ENCODE assay signal across 20 mouse cellular contexts in the genomic region with DNA sequence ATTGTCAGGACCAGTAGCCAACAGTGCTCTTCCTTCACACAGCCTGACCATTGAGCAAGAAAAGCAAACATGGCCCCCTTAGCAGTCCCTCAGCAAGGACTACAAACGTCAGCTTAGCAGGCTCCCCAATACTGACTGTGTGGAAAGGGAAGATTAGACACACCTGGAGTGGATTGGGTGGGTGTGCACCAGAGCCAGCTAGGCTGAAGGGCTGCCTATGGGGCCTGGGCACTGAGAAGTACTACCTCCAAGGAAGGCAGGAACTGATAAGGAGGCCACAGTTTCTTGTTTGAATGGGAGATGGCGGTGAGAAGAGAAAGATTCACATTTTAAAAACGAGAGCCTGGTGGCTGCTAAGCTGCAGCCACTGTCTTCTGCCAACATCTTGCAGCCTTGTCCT. TPM values are rescaled to one million over a fixed set of nuclear protein-coding genes. Genes with fewer than 3 reads are reported as not detected.
DNase-seq lines count a peak whose midpoint lies in the region; ATAC-seq and TF ChIP-seq lines count a peak whose summit lies in the region.
"Had no signal": no experiment of that assay in that cellular context is flagged by ENCODE, and none has a peak within 500 bp of the region (broad histone marks: within the 10 kb centered on the region; RNA-seq: fewer than 3 reads in every experiment).

No protein-coding gene starts in this region.

- WGBS in heart, embryonic 11.5 days (ENCODE audit: insufficient replicate concordance) = 45% methylated on average over 3 of the region's 3 CpGs

- no peak overlapping the region for H3K4me3 ChIP-seq in heart, embryonic 11.5 days (ENCODE audit: low read depth, low read length)
- H3K4me3 ChIP-seq in left cerebral cortex, adult 2 months = no peak overlapping the region
- H3K4me3 ChIP-seq: embryonic facial prominence, embryonic 13.5 days; forebrain, embryonic 13.5 days; gastrocnemius, adult 2 months; hindbrain, embryonic 10.5 days had no signal

- 0 out of 2 replicates have a peak, but pooled peaks cover 4% of the 10 kb centered on the region for H3K4me1 ChIP-seq in heart, embryonic 11.5 days (ENCODE audit: control insufficient read depth, insufficient read depth, low read length)
- H3K4me1 ChIP-seq: embryonic facial prominence, embryonic 13.5 days; forebrain, embryonic 13.5 days had no signal

- no peak for TF ChIP-seq CTCF in left cerebral cortex, adult 2 months (IDR thresholded peaks at IDR 0.05)

- peak overlapping the region; percentile 36 for H3K27ac ChIP-seq in heart, embryonic 11.5 days (ENCODE audit: low read depth, low read length)
- H3K27ac ChIP-seq in left cerebral cortex, adult 2 months = peak overlapping the region; percentile 36; the same call in 1 of the 2 replicates
- H3K27ac ChIP-seq: embryonic facial prominence, embryonic 13.5 days; forebrain, embryonic 13.5 days; gastrocnemius, adult 2 months; hindbrain, embryonic 10.5 days; stomach, postnatal 0 days had no signal

- intact Hi-C loops in heart, postnatal 14 days (cut with DNase I) = no loop called here
- intact Hi-C loops in left cerebral cortex, adult 2 months (cut with DNase I) = no loop called here

- no peaks in the 10 kb centered on the region for H3K27me3 ChIP-seq in heart, embryonic 11.5 days (ENCODE audit: control insufficient read depth, insufficient read depth, low read length)
- H3K27me3 ChIP-seq: embryonic facial prominence, embryonic 13.5 days; forebrain, embryonic 13.5 days had no signal

- no peak overlapping the region for H3K4me2 ChIP-seq in heart, embryonic 11.5 days
- H3K4me2 ChIP-seq: embryonic facial prominence, embryonic 13.5 days; forebrain, embryonic 13.5 days had no signal

- no peak for ATAC-seq in heart, embryonic 11.5 days (replicated peaks; ENCODE audit: insufficient number of reproducible peaks, low FRiP score, low TSS enrichment)
- ATAC-seq in common myeloid progenitor, adult 5-6 weeks (replicated peaks; ENCODE audit: low read depth, poor library complexity, severe bottlenecking) = peak; percentile 64
- peak; percentile 90 for ATAC-seq in megakaryocyte-erythroid progenitor cell, adult 5-6 weeks (replicated peaks; ENCODE audit: low FRiP score, low TSS enrichment, poor library complexity, severe bottlenecking)
- ATAC-seq: forebrain, embryonic 13.5 days had no signal

- no peaks in the 10 kb centered on the region for H3K9me3 ChIP-seq in heart, embryonic 11.5 days (replicated peaks; ENCODE audit: control insufficient read depth, low read length)
- H3K9me3 ChIP-seq: embryonic facial prominence, embryonic 13.5 days; forebrain, embryonic 13.5 days; hindbrain, embryonic 10.5 days had no signal

- no peak for DNase-seq in heart, postnatal 14 days
- no peak for DNase-seq in left cerebral cortex, adult 2 months (ENCODE audit: extremely low spot score in 1 of 2, low spot score in 2 of 2)
- no peak for DNase-seq in left cerebral cortex, adult 11 months (ENCODE audit: low spot score)
- no peak for DNase-seq in adrenal gland, postnatal 14 days
- no peak for DNase-seq in thymus, postnatal 10 days (ENCODE audit: low spot score in 2 of 2)
- DNase-seq: adrenal gland, postnatal 25 days; B cell, adult 2 months; cerebellum, postnatal 25 days; gastrocnemius, adult 2 months; kidney, adult 11 months; kidney, postnatal 4 days; lung, postnatal 14 days; thymus, postnatal 36 days had no signal

- H3K36me3 ChIP-seq in heart, embryonic 11.5 days (ENCODE audit: control insufficient read depth, insufficient read depth, low read length) = peaks cover 18% of the 10 kb centered on the region

- H3K9ac ChIP-seq in heart, embryonic 11.5 days (ENCODE audit: low read depth, low read length) = no peak overlapping the region
- H3K9ac ChIP-seq: embryonic facial prominence, embryonic 13.5 days; forebrain, embryonic 13.5 days had no signal

RNA-seq across cellular contexts. Expression of a gene that starts 26.4 kb away (rescaled TPM):
- 92.7 and 99.4 TPM in 2 replicates for polyA plus RNA-seq in heart, embryonic 11.5 days (2014; fragmentation: Nextera tagmentation; extraction: Ambion mirVana)
- total RNA-seq in heart, postnatal 14 days (2021) = 100 to 1,000 TPM; 238 to 261 TPM
- 10 to 100 TPM; 24.0 to 24.3 TPM for total RNA-seq in left cerebral cortex, adult 2 months (2021)
- total RNA-seq in common myeloid progenitor, adult 5-6 weeks (2017) = 44.9 and 49.5 TPM in 2 replicates
- total RNA-seq in megakaryocyte-erythroid progenitor cell, adult 5-6 weeks (2014; fragmentation: Nextera tagmentation) = 142 and 159 TPM in 2 replicates
- 42.9 and 55.8 TPM in 2 replicates for total RNA-seq in megakaryocyte-erythroid progenitor cell, adult 5-6 weeks (2017)
- total RNA-seq in adrenal gland, postnatal 14 days (2021) = 52.4 and 53.9 TPM in 2 replicates
